Mouse (Mus musculus) neural tube, embryonic 13.5 days (tissue): Measurements from ENCODE around the gene Arv1. TPM values are rescaled to one million over a fixed set of nuclear protein-coding genes. Genes with fewer than 3 reads are reported as not detected.

Source experiments
- ATAC-seq: fragments of 200-750 bp; cut with Nextera tagmentation; 2 replicates; pipeline ENCODE4 v1.8.0; 2017; ENCODE audit warnings: low read depth, mild to moderate bottlenecking, moderate TSS enrichment, moderate library complexity
- H3K27ac ChIP-seq: fragments of 300-500 bp; sonication (generic); replicated peaks from 2 replicates; pipeline ENCODE4 v1.5.1; 2015; ENCODE audit warnings: moderate library complexity, mild to moderate bottlenecking, inconsistent platforms
- H3K27me3 ChIP-seq: fragments of 300-500 bp; sonication (generic); 2 replicates; pipeline ENCODE4 v1.6.1; 2015; ENCODE audit warnings: mild to moderate bottlenecking, inconsistent platforms
- H3K36me3 ChIP-seq: fragments of 300-500 bp; sonication (generic); 2 replicates; pipeline ENCODE4 v1.6.1; 2015; ENCODE audit warnings: mild to moderate bottlenecking, inconsistent platforms
- H3K4me1 ChIP-seq: fragments of 300-500 bp; sonication (generic); replicated peaks from 2 replicates; pipeline ENCODE4 v1.6.1; 2015; ENCODE audit warnings: inconsistent platforms
- H3K4me2 ChIP-seq: fragments of 300-500 bp; sonication (generic); 2 replicates; pipeline ENCODE4 v1.6.1; 2015; ENCODE audit warnings: inconsistent platforms, mild to moderate bottlenecking, moderate library complexity
- H3K4me3 ChIP-seq: fragments of 300-500 bp; sonication (generic); 2 replicates; pipeline ENCODE4 v1.5.1; 2015; ENCODE audit warnings: mild to moderate bottlenecking, inconsistent platforms
- H3K9ac ChIP-seq: fragments of 300-500 bp; sonication (generic); 2 replicates; pipeline ENCODE4 v1.6.1; 2015; ENCODE audit warnings: moderate library complexity, mild to moderate bottlenecking, inconsistent platforms
- H3K9me3 ChIP-seq: fragments of 300-500 bp; sonication (generic); 2 replicates; pipeline ENCODE4 v1.6.1; 2016; ENCODE audit warnings: inconsistent platforms
- WGBS: fragments of 180-500 bp; shearing (Covaris S2); methylation state at CpG from one replicate; pipeline ENCODE4 v1.1.7; 2015; 5-methylcytosine and 5-hydroxymethylcytosine counted together
- polyA plus RNA-seq: library from polyadenylated mRNA; unstranded; fragments of >200 nt; fragmentation: Nextera tagmentation; extraction: Ambion mirVana; gene quantifications from 2 replicates; pipeline ENCODE4 v1.2.1, GENCODE M21; 2015

Arv1 gene
- polyA plus RNA-seq, 1 experiment from 2014 or later, result 31.4 TPM

- H3K27me3 ChIP-seq, result no peaks in the 10 kb centered on the region
- H3K27ac ChIP-seq, result no peak overlapping the region
- H3K4me3 ChIP-seq, result no peak overlapping the region
- WGBS, result 92% methylated on average over 5 of the region's 5 CpGs
- peaks cover 78% of the 10 kb centered on the region for H3K36me3 ChIP-seq
- no peak overlapping the region for H3K9ac ChIP-seq
- no peak overlapping the region for H3K4me2 ChIP-seq
- H3K4me1 ChIP-seq, result no peaks in the 10 kb centered on the region
- H3K9me3 ChIP-seq, result no peaks in the 10 kb centered on the region
- ATAC-seq, result no peak
Observed at GRCm38 (mm10) chr8:124700271-124700670, 21.7 kb upstream of the Arv1 start.

DNA sequence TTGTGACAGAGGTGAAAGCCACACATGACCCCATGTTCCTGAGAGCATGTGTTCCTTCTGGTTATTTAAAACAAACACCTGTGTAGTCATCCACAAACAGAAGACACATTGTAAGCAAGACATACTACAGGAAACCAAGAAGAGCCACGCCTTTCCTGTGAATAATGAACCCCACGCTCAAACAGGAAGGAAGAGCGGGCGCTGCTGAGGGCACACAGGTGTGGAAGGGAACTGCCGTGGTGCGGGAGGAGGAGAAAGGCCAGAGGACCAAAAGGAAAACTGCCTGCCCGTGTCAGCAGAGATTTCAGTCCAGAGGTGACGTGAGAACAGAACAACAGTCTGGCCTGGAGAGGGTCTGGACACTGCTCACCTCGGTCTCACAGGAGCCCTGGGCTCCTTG is 20.9 kb upstream of the Arv1 start:
- no peaks in the 10 kb centered on the region for H3K9me3 ChIP-seq
- no peaks in the 10 kb centered on the region for H3K27me3 ChIP-seq
- WGBS, result 86% methylated on average over 9 of the region's 9 CpGs
- H3K4me1 ChIP-seq, result no peaks in the 10 kb centered on the region
- no peak overlapping the region for H3K27ac ChIP-seq
- no peak overlapping the region for H3K4me2 ChIP-seq
- peaks cover 77% of the 10 kb centered on the region for H3K36me3 ChIP-seq
- no peak overlapping the region for H3K9ac ChIP-seq
- H3K4me3 ChIP-seq, result no peak overlapping the region
- no peak for ATAC-seq

DNA sequence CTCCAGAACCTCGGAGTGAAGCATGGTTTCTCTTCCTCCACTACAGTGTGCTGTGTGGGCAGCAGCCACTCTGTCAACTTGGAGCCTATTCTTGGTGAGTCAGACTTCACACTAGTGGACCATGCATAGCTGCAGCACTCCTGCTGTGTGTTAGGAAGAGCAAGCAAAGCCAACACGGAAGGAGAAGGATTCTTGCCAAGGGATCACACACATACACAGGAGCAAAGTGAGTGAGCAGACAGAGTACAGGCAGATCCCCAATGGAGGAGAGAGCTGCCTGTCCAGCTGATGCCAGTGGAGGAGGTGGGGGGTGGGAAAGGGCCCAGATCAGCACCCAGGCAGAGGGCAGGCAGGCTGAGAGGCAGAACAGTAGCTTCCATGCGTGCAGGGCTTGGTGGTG is 19.8 kb upstream of the Arv1 start:
- WGBS, result 88% methylated on average over 3 of the region's 3 CpGs
- H3K4me3 ChIP-seq, result no peak overlapping the region
- no peak overlapping the region for H3K27ac ChIP-seq

DNA sequence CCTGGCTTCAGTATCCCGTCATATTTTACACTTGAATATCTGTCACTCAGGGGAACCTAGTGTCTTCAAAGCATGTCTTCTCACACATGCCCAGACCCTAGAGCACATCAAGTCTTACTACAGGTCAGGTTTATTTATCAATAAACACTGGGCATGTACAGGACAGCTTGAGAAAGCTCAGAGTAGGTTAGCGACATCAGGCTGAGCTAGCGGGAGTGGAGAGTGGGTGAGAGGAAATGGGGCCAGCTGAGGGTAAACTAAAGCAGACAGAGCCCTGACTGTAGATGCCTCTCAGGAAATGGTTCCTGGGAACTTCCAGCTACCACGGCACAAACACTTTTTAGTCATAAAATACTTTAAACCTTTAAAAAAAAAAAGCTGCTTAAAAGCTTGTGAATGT is 18.4 kb upstream of the Arv1 start:
- 82% methylated on average over 4 of the region's 4 CpGs for WGBS
- no peak overlapping the region for H3K9ac ChIP-seq
- peaks cover 74% of the 10 kb centered on the region for H3K36me3 ChIP-seq
- H3K4me2 ChIP-seq, result no peak overlapping the region
- H3K4me3 ChIP-seq, result no peak overlapping the region
- H3K4me1 ChIP-seq, result no peaks in the 10 kb centered on the region
- H3K9me3 ChIP-seq, result no peaks in the 10 kb centered on the region
- no peaks in the 10 kb centered on the region for H3K27me3 ChIP-seq
- no peak overlapping the region for H3K27ac ChIP-seq
- ATAC-seq, result no peak

More for the DNA sequence above, 19.8 kb upstream of the Arv1 start:
- no peaks in the 10 kb centered on the region for H3K4me1 ChIP-seq
- H3K36me3 ChIP-seq, result peaks cover 80% of the 10 kb centered on the region
- no peaks in the 10 kb centered on the region for H3K27me3 ChIP-seq
- H3K9me3 ChIP-seq, result no peaks in the 10 kb centered on the region
- no peak overlapping the region for H3K4me2 ChIP-seq
- no peak overlapping the region for H3K9ac ChIP-seq
- no peak for ATAC-seq

DNA sequence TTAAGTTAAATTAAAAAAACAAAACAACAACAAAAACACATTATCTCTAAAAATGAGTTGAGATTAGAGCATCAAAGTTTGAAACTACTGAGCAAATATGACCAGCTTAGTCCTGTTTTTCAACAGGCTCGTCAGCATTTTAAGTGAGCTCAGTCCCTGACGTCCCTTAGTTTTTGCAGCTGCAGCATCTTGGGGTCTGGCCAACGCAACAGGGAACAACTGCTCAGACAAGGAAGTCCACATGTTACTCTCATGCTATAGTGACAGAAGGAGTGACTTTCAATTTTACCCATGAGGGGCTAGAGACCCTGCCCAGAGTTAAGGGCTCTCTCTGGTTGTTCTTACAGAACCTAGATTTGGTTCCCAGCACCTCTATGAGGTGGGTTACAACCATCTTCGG is 17.6 kb upstream of the Arv1 start:
- Histone ChIP-seq H3K4me3 (no peak overlapping the region), H3K9me3 (no peaks in the 10 kb centered on the region), H3K4me1 (no peaks in the 10 kb centered on the region), H3K36me3 (peaks cover 75% of the 10 kb centered on the region), H3K27ac (no peak overlapping the region), H3K27me3 (no peaks in the 10 kb centered on the region), H3K9ac (no peak overlapping the region), H3K4me2 (no peak overlapping the region)
- 87% methylated on average over 4 of the region's 4 CpGs for WGBS
- no peak for ATAC-seq

GRCm38 (mm10) chr8:124705823-124706222 is 16.1 kb upstream of the Arv1 start:
- peaks cover 71% of the 10 kb centered on the region for H3K36me3 ChIP-seq
- no peaks in the 10 kb centered on the region for H3K4me1 ChIP-seq
- no peak overlapping the region for H3K9ac ChIP-seq
- 95% methylated on average over 8 of the region's 8 CpGs for WGBS
- H3K27ac ChIP-seq, result no peak overlapping the region
- ATAC-seq, result no peak
- H3K4me2 ChIP-seq, result no peak overlapping the region
- H3K4me3 ChIP-seq, result no peak overlapping the region
- H3K27me3 ChIP-seq, result no peaks in the 10 kb centered on the region
- H3K9me3 ChIP-seq, result no peaks in the 10 kb centered on the region

DNA sequence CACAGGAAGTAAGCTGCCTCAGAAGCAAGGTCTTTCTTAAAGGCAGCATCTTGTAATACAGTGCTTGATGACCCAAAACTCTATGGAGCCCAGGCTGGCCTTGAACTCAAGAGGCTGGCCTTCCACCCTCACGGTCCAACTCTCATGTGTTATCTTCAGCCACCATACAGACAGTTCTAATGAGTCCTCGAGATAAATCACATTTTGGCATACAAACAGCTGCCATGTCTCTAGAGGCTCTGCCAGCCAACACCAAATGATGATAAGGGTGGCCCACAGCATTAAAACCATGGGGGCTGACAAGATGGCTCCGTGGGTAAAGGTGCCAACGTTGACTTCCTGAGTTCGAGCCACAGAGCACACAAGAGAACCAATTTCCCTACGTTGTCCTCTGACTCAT is 8.7 kb upstream of the Arv1 start:
- no peaks in the 10 kb centered on the region for H3K9me3 ChIP-seq
- no peak for ATAC-seq
- no peaks in the 10 kb centered on the region for H3K27me3 ChIP-seq
- H3K4me2 ChIP-seq, result no peak overlapping the region
- H3K36me3 ChIP-seq, result peaks cover 59% of the 10 kb centered on the region
- no peaks in the 10 kb centered on the region for H3K4me1 ChIP-seq
- H3K4me3 ChIP-seq, result no peak overlapping the region
- WGBS, result 95% methylated on average over 6 of the region's 6 CpGs
- H3K27ac ChIP-seq, result no peak overlapping the region
- no peak overlapping the region for H3K9ac ChIP-seq

DNA sequence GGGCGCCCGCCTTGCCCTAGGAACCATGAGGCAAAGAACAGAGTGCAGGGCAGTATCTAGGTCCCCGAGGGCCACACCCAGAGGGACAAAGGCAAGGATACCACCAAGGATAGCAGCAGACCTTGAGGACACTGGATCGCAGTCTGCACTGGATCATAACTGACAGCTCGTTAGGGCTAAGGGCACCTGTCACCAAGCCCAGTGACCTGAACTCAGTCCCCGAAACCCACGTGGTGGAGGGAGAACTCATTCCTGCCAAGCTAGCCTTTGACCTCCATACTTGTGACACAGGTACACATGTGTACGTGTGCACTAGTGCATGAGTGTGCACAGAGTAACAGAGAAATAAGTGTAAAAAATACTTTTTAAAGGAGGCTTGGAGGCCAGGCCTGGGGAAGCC is 6.2 kb upstream of the Arv1 start:
- no peak overlapping the region for H3K4me3 ChIP-seq
- H3K9ac ChIP-seq, result no peak overlapping the region
- 94% methylated on average over 8 of the region's 8 CpGs for WGBS
- no peaks in the 10 kb centered on the region for H3K27me3 ChIP-seq
- H3K9me3 ChIP-seq, result no peaks in the 10 kb centered on the region
- no peak overlapping the region for H3K27ac ChIP-seq
- peaks cover 37% of the 10 kb centered on the region for H3K36me3 ChIP-seq
- no peak overlapping the region for H3K4me2 ChIP-seq
- peaks cover 11% of the 10 kb centered on the region for H3K4me1 ChIP-seq
- ATAC-seq, result no peak

GRCm38 (mm10) chr8:124720133-124720532 is 1.8 kb upstream of the Arv1 start:
- Histone ChIP-seq H3K27me3 (no peaks in the 10 kb centered on the region), H3K9ac (0 out of 2 replicates have a peak overlapping the region, but pooled peaks have one; percentile 93), H3K9me3 (no peaks in the 10 kb centered on the region), H3K27ac (no peak overlapping the region), H3K36me3 (peaks cover 6% of the 10 kb centered on the region), H3K4me2 (peak overlapping the region; percentile 92; the same call in 1 of the 2 replicates), H3K4me1 (peaks cover 30% of the 10 kb centered on the region), H3K4me3 (peak overlapping the region; percentile 89)
- ATAC-seq, result no peak
- 82% methylated on average over 7 of the region's 7 CpGs for WGBS

GRCm38 (mm10) chr8:124720938-124721861 is 739 bp upstream of the Arv1 start:
- H3K27ac ChIP-seq, result peak overlapping the region; percentile 43; the same call in 1 of the 2 replicates

GRCm38 (mm10) chr8:124724301-124724700 is 2.4 kb downstream of the Arv1 start:
- 95% methylated on average over 7 of the region's 7 CpGs for WGBS

More at GRCm38 (mm10) chr8:124720938-124721861, 739 bp upstream of the Arv1 start:
- Histone ChIP-seq H3K36me3 (peaks cover 14% of the 10 kb centered on the region), H3K4me2 (peak overlapping the region; percentile 92), H3K4me1 (peaks cover 30% of the 10 kb centered on the region), H3K9me3 (no peaks in the 10 kb centered on the region), H3K27me3 (no peaks in the 10 kb centered on the region), H3K9ac (peak overlapping the region; percentile 93), H3K4me3 (peak overlapping the region; percentile 89)
- WGBS, result 2% methylated on average over 31 of the region's 31 CpGs
- ATAC-seq, result peak; percentile 66

DNA sequence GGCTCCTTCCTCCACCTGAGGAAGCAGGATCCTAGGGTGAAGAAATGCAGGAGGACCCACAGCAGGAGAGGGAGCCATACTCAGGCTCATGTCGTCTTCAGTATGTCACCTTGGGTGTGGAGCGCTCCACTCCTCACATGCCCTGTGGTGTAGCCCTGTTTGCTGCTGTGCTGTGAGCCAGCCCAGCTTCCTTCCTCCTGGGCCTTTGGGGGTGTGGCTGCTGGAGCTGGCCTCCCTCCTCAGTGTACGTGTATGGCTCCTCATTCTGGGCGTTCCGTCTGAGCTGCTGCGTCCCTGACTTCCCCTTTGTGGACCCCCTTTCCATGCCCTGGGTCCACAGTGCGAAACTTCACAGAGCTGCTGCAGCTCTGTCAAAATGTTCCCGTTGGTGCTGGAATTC is 10.9 kb downstream of the Arv1 start:
- Histone ChIP-seq H3K9ac (no peak overlapping the region), H3K36me3 (peaks cover 76% of the 10 kb centered on the region), H3K4me3 (no peak overlapping the region), H3K4me2 (no peak overlapping the region), H3K4me1 (no peaks in the 10 kb centered on the region), H3K27me3 (no peaks in the 10 kb centered on the region), H3K27ac (no peak overlapping the region), H3K9me3 (no peaks in the 10 kb centered on the region)
- 92% methylated on average over 8 of the region's 8 CpGs for WGBS
- no peak for ATAC-seq

More at GRCm38 (mm10) chr8:124724301-124724700, 2.4 kb downstream of the Arv1 start:
- Histone ChIP-seq H3K9me3 (no peaks in the 10 kb centered on the region), H3K27me3 (no peaks in the 10 kb centered on the region), H3K9ac (no peak overlapping the region), H3K36me3 (peaks cover 37% of the 10 kb centered on the region), H3K27ac (no peak overlapping the region), H3K4me3 (no peak overlapping the region), H3K4me1 (peaks cover 30% of the 10 kb centered on the region), H3K4me2 (no peak overlapping the region)
- ATAC-seq, result no peak
